Mouse (Mus musculus): ENCODE data around the gene Chpf. TPM values are rescaled to one million over a fixed set of nuclear protein-coding genes. Genes with fewer than 3 reads are reported as not detected.
A peak's percentile ranks its signal among the peaks of the same experiment; 100 is the strongest.

Chpf gene
- polyA plus RNA-seq, 1 experiment from 2014 or later: 21.6 TPM

DNA sequence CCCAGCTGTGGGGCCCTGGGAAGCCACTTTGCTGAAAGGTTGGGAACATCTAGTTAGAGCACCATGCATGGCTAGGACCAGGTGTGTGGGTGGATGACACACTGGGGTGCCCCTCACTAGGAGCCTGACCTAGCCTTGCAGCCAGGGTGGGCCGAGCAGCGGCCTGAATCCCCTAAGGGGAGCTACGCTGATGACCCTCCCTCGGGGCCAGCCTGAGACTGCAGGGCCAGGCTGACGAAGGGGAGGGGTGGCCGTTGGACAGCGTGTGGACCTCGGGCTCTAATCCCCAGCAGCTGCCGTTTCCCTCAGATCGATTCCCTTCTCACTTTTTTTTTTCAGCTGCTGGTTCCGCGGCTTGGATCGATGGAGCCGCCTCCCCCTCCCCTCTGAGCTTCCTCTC lies 30.2 kb downstream of the Chpf start:
- Histone ChIP-seq H3K36me3 (ENCODE audit: control insufficient read depth, insufficient read depth, low read length) (no peaks in the 10 kb centered on the region), H3K27me3 (replicated peaks; ENCODE audit: control insufficient read depth, insufficient read depth, low read length) (peaks cover 46% of the 10 kb centered on the region), H3K9me3 (replicated peaks; ENCODE audit: control insufficient read depth, low read length) (no peaks in the 10 kb centered on the region), H3K4me3 (ENCODE audit: low read depth, low read length) (no peak overlapping the region), H3K9ac (ENCODE audit: low read length) (no peak overlapping the region), H3K4me2 (ENCODE audit: low read length) (peak overlapping the region; percentile 21), H3K4me1 (ENCODE audit: control insufficient read depth, insufficient read depth, low read length) (peaks cover 55% of the 10 kb centered on the region), H3K27ac (ENCODE audit: low read depth, low read length) (peak overlapping the region; percentile 14; the same call in 1 of the 2 replicates)
- ATAC-seq: no peak
- DNase-seq (ENCODE audit: low spot score): no peak
- WGBS: 2% methylated on average over 14 of the region's 14 CpGs

DNA sequence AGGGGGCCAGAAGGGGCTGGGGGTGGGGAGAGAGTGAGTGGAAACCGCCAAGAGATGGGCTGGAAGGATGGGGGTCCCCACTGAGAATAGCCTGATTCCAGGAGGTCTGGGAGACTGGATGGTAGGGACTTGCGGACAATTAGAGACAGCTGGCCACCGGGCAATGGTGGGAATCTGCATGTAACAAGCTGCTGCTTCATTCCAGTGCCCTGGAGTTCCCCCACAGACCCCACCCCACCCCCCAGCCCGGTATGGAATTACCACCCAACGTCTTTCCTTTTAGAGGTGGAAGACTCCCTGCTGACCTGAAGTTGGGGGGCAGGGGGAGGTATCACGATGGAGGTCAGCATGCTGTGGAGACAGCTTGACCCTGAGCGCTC lies 31.1 kb downstream of the Chpf start:
- peak overlapping the region; percentile 23; the same call in 1 of the 2 replicates for H3K27ac ChIP-seq (ENCODE audit: low read depth, low read length)

GRCm38 (mm10) chr1:75447265-75448051 lies 31.6 kb downstream of the Chpf start:
- no peaks in the 10 kb centered on the region for H3K36me3 ChIP-seq (ENCODE audit: control insufficient read depth, insufficient read depth, low read length)
- H3K4me3 ChIP-seq (ENCODE audit: low read depth, low read length): no peak overlapping the region
- peak; percentile 69 for DNase-seq (ENCODE audit: low spot score)
- H3K4me1 ChIP-seq (ENCODE audit: control insufficient read depth, insufficient read depth, low read length): peaks cover 69% of the 10 kb centered on the region
- 5% methylated on average over 10 of the region's 10 CpGs for WGBS
- peak overlapping the region; percentile 22 for H3K4me2 ChIP-seq (ENCODE audit: low read length)
- H3K27me3 ChIP-seq (replicated peaks; ENCODE audit: control insufficient read depth, insufficient read depth, low read length): peaks cover 46% of the 10 kb centered on the region
- ATAC-seq: peak; percentile 27
- H3K9ac ChIP-seq (ENCODE audit: low read length): no peak overlapping the region
- no peaks in the 10 kb centered on the region for H3K9me3 ChIP-seq (replicated peaks; ENCODE audit: control insufficient read depth, low read length)
- H3K27ac ChIP-seq (ENCODE audit: low read depth, low read length): peak overlapping the region; percentile 23; the same call in 1 of the 2 replicates

More for the DNA sequence above, 31.1 kb downstream of the Chpf start:
- Histone ChIP-seq H3K36me3 (ENCODE audit: control insufficient read depth, insufficient read depth, low read length) (no peaks in the 10 kb centered on the region), H3K27me3 (replicated peaks; ENCODE audit: control insufficient read depth, insufficient read depth, low read length) (peaks cover 46% of the 10 kb centered on the region), H3K4me2 (ENCODE audit: low read length) (peak overlapping the region; percentile 22), H3K4me1 (ENCODE audit: control insufficient read depth, insufficient read depth, low read length) (peaks cover 64% of the 10 kb centered on the region), H3K9me3 (replicated peaks; ENCODE audit: control insufficient read depth, low read length) (no peaks in the 10 kb centered on the region), H3K4me3 (ENCODE audit: low read depth, low read length) (no peak overlapping the region), H3K9ac (ENCODE audit: low read length) (no peak overlapping the region)
- 1% methylated on average over 7 of the region's 7 CpGs for WGBS
- no peak for ATAC-seq
- DNase-seq (ENCODE audit: low spot score): no peak

GRCm38 (mm10) chr1:75446656-75447055 lies 32.5 kb downstream of the Chpf start:
- H3K36me3 ChIP-seq (ENCODE audit: control insufficient read depth, insufficient read depth, low read length): no peaks in the 10 kb centered on the region
- ATAC-seq: no peak
- H3K27ac ChIP-seq (ENCODE audit: low read depth, low read length): 0 out of 2 replicates have a peak overlapping the region, but pooled peaks have one; percentile 11
- no peak overlapping the region for H3K4me3 ChIP-seq (ENCODE audit: low read depth, low read length)
- H3K27me3 ChIP-seq (replicated peaks; ENCODE audit: control insufficient read depth, insufficient read depth, low read length): peaks cover 38% of the 10 kb centered on the region
- 0 out of 2 replicates have a peak overlapping the region, but pooled peaks have one; percentile 12 for H3K4me2 ChIP-seq (ENCODE audit: low read length)
- H3K9me3 ChIP-seq (replicated peaks; ENCODE audit: control insufficient read depth, low read length): no peaks in the 10 kb centered on the region
- WGBS: 5% methylated on average over 19 of the region's 20 CpGs
- H3K4me1 ChIP-seq (ENCODE audit: control insufficient read depth, insufficient read depth, low read length): peaks cover 70% of the 10 kb centered on the region
- 0 out of 2 replicates have a peak overlapping the region, but pooled peaks have one; percentile 9 for H3K9ac ChIP-seq (ENCODE audit: low read length)
- no peak for DNase-seq (ENCODE audit: low spot score)

GRCm38 (mm10) chr1:75445751-75446611 lies 33.1 kb downstream of the Chpf start:
- peaks cover 31% of the 10 kb centered on the region for H3K27me3 ChIP-seq (replicated peaks; ENCODE audit: control insufficient read depth, insufficient read depth, low read length)
- H3K27ac ChIP-seq (ENCODE audit: low read depth, low read length): peak overlapping the region; percentile 49; the same call in 1 of the 2 replicates
- WGBS: under 1% methylated on average over 22 of the region's 22 CpGs
- ATAC-seq (peak; percentile 11; the same call in 1 of the 2 replicates), DNase-seq (ENCODE audit: low spot score) (peak; percentile 76)
- peak overlapping the region; percentile 28 for H3K4me2 ChIP-seq (ENCODE audit: low read length)
- H3K9me3 ChIP-seq (replicated peaks; ENCODE audit: control insufficient read depth, low read length): no peaks in the 10 kb centered on the region
- H3K4me1 ChIP-seq (ENCODE audit: control insufficient read depth, insufficient read depth, low read length): peaks cover 70% of the 10 kb centered on the region
- H3K9ac ChIP-seq (ENCODE audit: low read length): peak overlapping the region; percentile 17; the same call in 1 of the 2 replicates
- H3K4me3 ChIP-seq (ENCODE audit: low read depth, low read length): no peak overlapping the region
- H3K36me3 ChIP-seq (ENCODE audit: control insufficient read depth, insufficient read depth, low read length): no peaks in the 10 kb centered on the region

DNA sequence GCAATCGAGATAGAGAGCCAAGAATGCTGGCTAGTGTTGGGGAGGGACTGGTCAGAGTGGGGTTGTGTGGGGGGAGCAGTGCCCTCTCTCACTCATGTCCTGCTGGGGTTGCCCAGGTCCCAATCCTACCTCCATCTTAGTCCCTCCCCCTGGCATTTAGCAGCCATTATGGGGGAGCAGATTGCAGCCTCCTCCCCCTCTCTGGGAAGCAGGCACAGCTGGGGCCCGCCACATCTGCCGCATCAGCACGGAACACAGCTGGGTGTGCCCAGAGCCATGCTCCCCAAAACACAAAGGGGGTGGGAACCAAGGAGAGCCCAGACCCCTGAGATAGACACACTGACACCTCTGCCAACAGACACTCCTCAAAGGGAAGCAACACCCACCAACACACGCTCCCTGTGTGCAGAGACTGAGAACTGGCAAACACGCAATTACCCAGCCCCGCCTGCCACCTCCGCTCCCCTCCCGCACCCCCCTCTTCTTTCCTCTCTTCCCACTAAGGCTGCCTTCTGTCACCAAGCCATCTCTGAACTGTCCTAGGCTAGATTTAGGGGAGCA lies 33.9 kb downstream of the Chpf start:
- 14% methylated on average over 9 of the region's 9 CpGs for WGBS
- ATAC-seq: peak; percentile 9; the same call in 1 of the 2 replicates

DNA sequence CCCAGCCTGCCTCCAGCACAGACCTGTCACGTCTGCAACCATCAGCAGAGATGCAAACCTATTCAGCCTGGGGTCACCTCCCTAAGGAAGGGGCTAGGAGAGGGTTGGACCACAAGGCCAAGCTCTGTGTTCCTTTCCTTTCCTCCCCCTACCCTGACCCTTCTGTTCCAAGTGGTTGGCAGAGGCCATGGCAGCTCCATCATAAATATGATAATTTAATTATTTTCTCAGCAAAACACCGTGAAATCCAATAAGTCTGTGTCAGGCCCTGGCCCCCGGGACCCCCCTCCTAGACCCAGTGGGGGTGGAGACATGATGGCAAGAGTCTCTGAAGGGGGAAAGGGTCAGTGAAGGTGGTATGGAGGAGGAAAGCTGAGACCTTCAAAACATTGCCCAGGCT lies 34.9 kb downstream of the Chpf start:
- Histone ChIP-seq H3K27me3 (replicated peaks; ENCODE audit: control insufficient read depth, insufficient read depth, low read length) (peaks cover 13% of the 10 kb centered on the region), H3K36me3 (ENCODE audit: control insufficient read depth, insufficient read depth, low read length) (no peaks in the 10 kb centered on the region), H3K4me1 (ENCODE audit: control insufficient read depth, insufficient read depth, low read length) (peaks cover 62% of the 10 kb centered on the region), H3K4me3 (ENCODE audit: low read depth, low read length) (no peak overlapping the region), H3K27ac (ENCODE audit: low read depth, low read length) (no peak overlapping the region), H3K4me2 (ENCODE audit: low read length) (no peak overlapping the region), H3K9me3 (replicated peaks; ENCODE audit: control insufficient read depth, low read length) (no peaks in the 10 kb centered on the region), H3K9ac (ENCODE audit: low read length) (no peak overlapping the region)
- no peak for ATAC-seq
- WGBS: 48% methylated on average over 3 of the region's 3 CpGs
- DNase-seq (ENCODE audit: low spot score): no peak

More for the DNA sequence above, 33.9 kb downstream of the Chpf start:
- Histone ChIP-seq H3K4me3 (ENCODE audit: low read depth, low read length) (no peak overlapping the region), H3K27me3 (replicated peaks; ENCODE audit: control insufficient read depth, insufficient read depth, low read length) (peaks cover 23% of the 10 kb centered on the region), H3K27ac (ENCODE audit: low read depth, low read length) (peak overlapping the region; percentile 49; the same call in 1 of the 2 replicates), H3K4me1 (ENCODE audit: control insufficient read depth, insufficient read depth, low read length) (peaks cover 65% of the 10 kb centered on the region), H3K4me2 (ENCODE audit: low read length) (peak overlapping the region; percentile 28; the same call in 1 of the 2 replicates), H3K9me3 (replicated peaks; ENCODE audit: control insufficient read depth, low read length) (no peaks in the 10 kb centered on the region), H3K36me3 (ENCODE audit: control insufficient read depth, insufficient read depth, low read length) (no peaks in the 10 kb centered on the region), H3K9ac (ENCODE audit: low read length) (no peak overlapping the region)
- DNase-seq (ENCODE audit: low spot score): peak; percentile 62

GRCm38 (mm10) chr1:75443247-75444024 lies 35.7 kb downstream of the Chpf start:
- peaks cover 58% of the 10 kb centered on the region for H3K4me1 ChIP-seq (ENCODE audit: control insufficient read depth, insufficient read depth, low read length)
- H3K9ac ChIP-seq (ENCODE audit: low read length): peak overlapping the region; percentile 7; the same call in 1 of the 2 replicates
- 0 out of 2 replicates have a peak overlapping the region, but pooled peaks have one; percentile 12 for H3K4me2 ChIP-seq (ENCODE audit: low read length)

More at GRCm38 (mm10) chr1:75443247-75444024, 35.7 kb downstream of the Chpf start:
- ATAC-seq (peak; percentile 40; the same call in 1 of the 2 replicates), DNase-seq (ENCODE audit: low spot score) (peak; percentile 64)
- 9% methylated on average over 13 of the region's 13 CpGs for WGBS
- Histone ChIP-seq H3K36me3 (ENCODE audit: control insufficient read depth, insufficient read depth, low read length) (no peaks in the 10 kb centered on the region), H3K27me3 (replicated peaks; ENCODE audit: control insufficient read depth, insufficient read depth, low read length) (peaks cover 6% of the 10 kb centered on the region; the same call in 1 of the 2 replicates), H3K27ac (ENCODE audit: low read depth, low read length) (peak overlapping the region; percentile 76), H3K4me3 (ENCODE audit: low read depth, low read length) (no peak overlapping the region), H3K9me3 (replicated peaks; ENCODE audit: control insufficient read depth, low read length) (no peaks in the 10 kb centered on the region)

Data from forebrain, embryonic 14.5 days (tissue).